Mouse (Mus musculus) G1E (cell line): Measurements from ENCODE around the gene Shisa9. TPM values are rescaled to one million over a fixed set of nuclear protein-coding genes. Genes with fewer than 3 reads are reported as not detected.

Experiments used
- ATAC-seq: 2 replicates; pipeline ENCODE4 v1.8.0; 2016; ENCODE audit warnings: mild to moderate bottlenecking; ENCODE audit not compliant: insufficient number of reproducible peaks, poor library complexity, low FRiP score, severe bottlenecking; ENCODE audit errors: extremely low read depth
- DNase-seq: peaks from one replicate; pipeline ENCODE4 v3.0.0; 2012; ENCODE audit warnings: low spot score
- H3K27me3 ChIP-seq: 2 replicates; pipeline ENCODE4 v1.6.1; 2012; ENCODE audit warnings: mild to moderate bottlenecking, low read length, inconsistent platforms; ENCODE audit not compliant: insufficient read depth
- H3K36me3 ChIP-seq: replicated peaks from 2 replicates; pipeline ENCODE3; 2012; ENCODE audit warnings: mild to moderate bottlenecking, inconsistent platforms
- H3K4me1 ChIP-seq: 2 replicates; pipeline ENCODE4 v1.6.1; 2012; ENCODE audit warnings: low read depth, low read length, inconsistent platforms, mixed read lengths; ENCODE audit not compliant: insufficient read depth
- H3K4me3 ChIP-seq: 2 replicates; pipeline ENCODE4 v1.5.1; 2012; ENCODE audit warnings: low read depth, mild to moderate bottlenecking, inconsistent platforms, low read length, moderate library complexity, mixed read lengths
- H3K9me3 ChIP-seq: replicated peaks from 2 replicates; pipeline ENCODE4 v1.6.1; 2012; ENCODE audit warnings: inconsistent platforms
- CTCF ChIP-seq: IDR thresholded peaks from 2 replicates; pipeline ENCODE4 v1.5.1; 2012; ENCODE audit warnings: low read depth, low read length, inconsistent platforms, mixed read lengths
- GATA1 ChIP-seq: IDR thresholded peaks from 2 replicates; pipeline ENCODE4 v1.6.1; 2012; ENCODE audit warnings: borderline replicate concordance, low read length, inconsistent platforms, mixed read lengths
- GATA2 ChIP-seq: IDR thresholded peaks from 2 replicates; pipeline ENCODE4 v1.6.1; 2012; ENCODE audit warnings: low read depth, low read length, inconsistent platforms, borderline replicate concordance
- POLR2AphosphoS5 ChIP-seq: IDR thresholded peaks from 2 replicates; pipeline ENCODE4 v1.6.1; 2012; ENCODE audit warnings: low read depth, low read length, inconsistent platforms; ENCODE audit not compliant: insufficient replicate concordance
- TAL1 ChIP-seq: conservative IDR thresholded peaks from 2 replicates; pipeline ENCODE4 v1.6.1; 2012; ENCODE audit warnings: low read depth, low read length, inconsistent platforms, mixed read lengths
- polyA plus RNA-seq: library from polyadenylated mRNA; stranded (reverse); fragments of >175 nt; gene quantifications from 2 replicates; pipeline ENCODE4 v1.2.3, GENCODE M21; 2012
- total RNA-seq, 2 experiments: library from RNA; stranded (forward) in 1 of 2; stranded (reverse) in 1 of 2; fragments of 200-1000 nt in 1 of 2; fragments of >200 nt in 1 of 2; fragmentation: Nextera tagmentation in 1 of 2; gene quantifications; 2 replicates each; pipeline ENCODE4 v1.2.3; 2014 to 2017

Gene Shisa9
- total and polyA plus RNA-seq, 3 experiments, result 0.11 to 23.3 TPM; not detected in 1

GRCm38 (mm10) chr16:12202151-12202550, 218.2 kb downstream of the Shisa9 start:
- no peaks in the 10 kb centered on the region for H3K27me3 ChIP-seq
- ATAC-seq, result no peak
- TF ChIP-seq TAL1 (no peak), GATA2 (no peak), CTCF (no peak), GATA1 (no peak), POLR2AphosphoS5 (no peak)
- H3K36me3 ChIP-seq, result no peaks in the 10 kb centered on the region
- no peak for DNase-seq
- H3K4me1 ChIP-seq, result peaks cover 5% of the 10 kb centered on the region
- no peak overlapping the region for H3K4me3 ChIP-seq
- no peaks in the 10 kb centered on the region for H3K9me3 ChIP-seq

- H3K4me3 ChIP-seq, result no peak overlapping the region
- no peak for TF ChIP-seq GATA1
- no peak for TF ChIP-seq TAL1
- no peak for TF ChIP-seq POLR2AphosphoS5
- no peak for TF ChIP-seq CTCF
- TF ChIP-seq GATA2, result no peak
Observed at GRCm38 (mm10) chr16:12203055-12203454, 219.1 kb downstream of the Shisa9 start.

GRCm38 (mm10) chr16:12204423-12204822, 220.5 kb downstream of the Shisa9 start:
- Histone ChIP-seq H3K9me3 (no peaks in the 10 kb centered on the region), H3K4me3 (no peak overlapping the region), H3K27me3 (no peaks in the 10 kb centered on the region), H3K36me3 (no peaks in the 10 kb centered on the region), H3K4me1 (peaks cover 5% of the 10 kb centered on the region)
- TF ChIP-seq GATA2 (no peak), CTCF (no peak), TAL1 (no peak), GATA1 (no peak), POLR2AphosphoS5 (no peak)
- DNase-seq (no peak), ATAC-seq (no peak)

More at GRCm38 (mm10) chr16:12203055-12203454, 219.1 kb downstream of the Shisa9 start:
- Histone ChIP-seq H3K4me1 (peaks cover 5% of the 10 kb centered on the region), H3K36me3 (no peaks in the 10 kb centered on the region), H3K9me3 (no peaks in the 10 kb centered on the region), H3K27me3 (no peaks in the 10 kb centered on the region)
- ATAC-seq (no peak), DNase-seq (no peak)

GRCm38 (mm10) chr16:12206421-12206950, 222.6 kb downstream of the Shisa9 start:
- no peak for DNase-seq
- H3K9me3 ChIP-seq, result no peaks in the 10 kb centered on the region
- TF ChIP-seq CTCF (no peak), GATA1 (no peak), GATA2 (no peak), POLR2AphosphoS5 (no peak), TAL1 (no peak)
- H3K4me1 ChIP-seq, result peaks cover 5% of the 10 kb centered on the region
- no peaks in the 10 kb centered on the region for H3K36me3 ChIP-seq
- no peak for ATAC-seq
- peaks cover 2% of the 10 kb centered on the region; the same call in 1 of the 2 replicates for H3K27me3 ChIP-seq
- no peak overlapping the region for H3K4me3 ChIP-seq

DNA sequence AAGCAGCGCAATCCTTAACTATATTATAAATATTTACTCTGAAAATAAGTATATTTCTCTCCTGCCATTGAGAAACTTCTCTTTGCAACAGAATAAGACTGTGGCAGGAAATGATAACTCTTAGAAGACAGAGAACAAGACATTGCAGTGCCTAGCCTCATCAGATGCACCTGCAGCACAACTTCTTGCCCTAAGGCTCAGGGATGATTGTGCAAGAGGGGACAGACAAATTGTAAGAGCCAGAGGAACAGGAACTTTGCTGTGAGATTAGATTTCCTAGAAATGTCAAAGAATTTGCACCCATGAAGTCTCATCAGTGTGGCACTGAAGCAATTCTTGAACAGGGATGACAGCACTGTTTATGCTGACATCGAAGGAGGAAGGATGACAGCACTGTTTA, 223.0 kb downstream of the Shisa9 start:
- H3K36me3 ChIP-seq, result no peaks in the 10 kb centered on the region
- H3K27me3 ChIP-seq, result peaks cover 2% of the 10 kb centered on the region; the same call in 1 of the 2 replicates
- H3K9me3 ChIP-seq, result no peaks in the 10 kb centered on the region
- DNase-seq (no peak), ATAC-seq (no peak)
- TF ChIP-seq GATA2 (no peak), TAL1 (no peak), GATA1 (no peak), POLR2AphosphoS5 (no peak), CTCF (no peak)
- H3K4me1 ChIP-seq, result peaks cover 5% of the 10 kb centered on the region
- H3K4me3 ChIP-seq, result no peak overlapping the region

GRCm38 (mm10) chr16:12209355-12209754, 225.4 kb downstream of the Shisa9 start:
- ATAC-seq (no peak), DNase-seq (no peak)
- TF ChIP-seq TAL1 (no peak), POLR2AphosphoS5 (no peak), CTCF (no peak), GATA1 (no peak), GATA2 (no peak)

More at GRCm38 (mm10) chr16:12209355-12209754, 225.4 kb downstream of the Shisa9 start:
- Histone ChIP-seq H3K4me1 (no peaks in the 10 kb centered on the region), H3K36me3 (no peaks in the 10 kb centered on the region), H3K4me3 (no peak overlapping the region), H3K9me3 (no peaks in the 10 kb centered on the region), H3K27me3 (peaks cover 2% of the 10 kb centered on the region; the same call in 1 of the 2 replicates)
